Mouse (Mus musculus): ENCODE measurements around the gene Erbb4.

DNA sequence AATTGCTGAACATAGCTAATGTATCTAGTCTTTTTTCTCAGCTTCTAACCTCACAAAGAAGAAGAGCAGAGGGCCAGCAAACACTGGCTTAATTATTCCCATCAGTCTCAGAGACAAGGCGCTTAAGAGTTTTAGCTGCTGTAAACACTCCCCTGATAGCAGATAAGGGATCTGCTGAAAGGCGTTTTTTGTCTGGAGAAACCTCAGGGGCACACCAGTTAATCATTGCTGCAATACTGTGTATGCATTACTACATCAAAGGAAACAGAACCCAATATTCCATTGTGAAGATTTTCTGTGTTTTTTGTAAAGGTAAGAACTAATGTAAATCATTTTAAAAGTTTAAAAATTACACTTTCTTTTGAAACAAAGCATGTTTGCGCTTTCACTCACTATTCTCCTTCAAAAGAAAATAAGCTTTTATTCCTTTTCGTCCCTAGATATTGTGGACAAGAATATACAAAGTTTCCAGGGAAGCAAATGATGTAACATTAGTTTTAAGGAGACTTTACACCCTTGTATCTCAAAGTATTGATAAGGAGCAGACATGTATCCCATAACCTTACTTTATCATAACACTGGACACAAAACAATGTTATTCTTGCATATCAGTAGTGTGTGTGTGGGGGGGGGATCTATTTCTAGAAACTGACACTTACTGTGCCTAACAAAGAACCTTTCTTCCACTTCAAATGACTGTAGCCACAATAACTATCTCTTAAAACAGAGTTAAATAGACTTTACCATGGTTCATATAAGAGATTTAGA is 150.9 kb downstream of the Erbb4 start:
- TF ChIP-seq GATA1 (IDR thresholded peaks at IDR 0.05; ENCODE audit: low read length): no peak
- TF ChIP-seq TAL1 (IDR thresholded peaks at IDR 0.05; ENCODE audit: low read length): no peak

All from erythroblast, embryonic 14.5 days (primary cell).